Mouse (Mus musculus): Measurements from ENCODE around the gene St6gal1.

St6gal1 gene

GRCm38 (mm10) chr16:23299904-23300740 is 75.6 kb downstream of the St6gal1 start:
- no peak for DNase-seq (ENCODE audit: low spot score)

- no peak for DNase-seq (ENCODE audit: low spot score)
Measured at GRCm38 (mm10) chr16:23301762-23302161, 77.2 kb downstream of the St6gal1 start.

GRCm38 (mm10) chr16:23305830-23306623 is 81.5 kb downstream of the St6gal1 start:
- no peak for DNase-seq (ENCODE audit: low spot score)

GRCm38 (mm10) chr16:23307142-23307968 is 82.8 kb downstream of the St6gal1 start:
- DNase-seq (ENCODE audit: low spot score): no peak

- DNase-seq (ENCODE audit: low spot score): no peak
Measured at GRCm38 (mm10) chr16:23308012-23308554, 83.5 kb downstream of the St6gal1 start.

GRCm38 (mm10) chr16:23309080-23309479 is 84.5 kb downstream of the St6gal1 start:
- DNase-seq (ENCODE audit: low spot score): no peak

GRCm38 (mm10) chr16:23312604-23313003 is 88.1 kb downstream of the St6gal1 start:
- no peak for DNase-seq (ENCODE audit: low spot score)

- no peak for DNase-seq (ENCODE audit: low spot score)
Measured at GRCm38 (mm10) chr16:23314790-23315189, 90.2 kb downstream of the St6gal1 start.

- no peak for DNase-seq (ENCODE audit: low spot score)
Measured at GRCm38 (mm10) chr16:23317411-23318047, 93.0 kb downstream of the St6gal1 start.

GRCm38 (mm10) chr16:23320025-23320424 is 95.5 kb downstream of the St6gal1 start:
- DNase-seq (ENCODE audit: low spot score): no peak

GRCm38 (mm10) chr16:23320579-23320978 is 96.0 kb downstream of the St6gal1 start:
- no peak for DNase-seq (ENCODE audit: low spot score)

- DNase-seq (ENCODE audit: low spot score): no peak
Measured at GRCm38 (mm10) chr16:23322453-23322852, 97.9 kb downstream of the St6gal1 start.

GRCm38 (mm10) chr16:23323915-23324314 is 99.4 kb downstream of the St6gal1 start:
- no peak for DNase-seq (ENCODE audit: low spot score)

- DNase-seq (ENCODE audit: low spot score): no peak
Measured at GRCm38 (mm10) chr16:23324867-23325650, 100.5 kb downstream of the St6gal1 start.

GRCm38 (mm10) chr16:23326664-23327063 is 102.1 kb downstream of the St6gal1 start:
- no peak for DNase-seq (ENCODE audit: low spot score)

GRCm38 (mm10) chr16:23327266-23327665 is 102.7 kb downstream of the St6gal1 start:
- no peak for DNase-seq (ENCODE audit: low spot score)

GRCm38 (mm10) chr16:23328201-23328600 is 103.7 kb downstream of the St6gal1 start:
- DNase-seq (ENCODE audit: low spot score): no peak

GRCm38 (mm10) chr16:23332136-23332535 is 107.6 kb downstream of the St6gal1 start:
- no peak for DNase-seq (ENCODE audit: low spot score)

GRCm38 (mm10) chr16:23332686-23333085 is 108.1 kb downstream of the St6gal1 start:
- DNase-seq (ENCODE audit: low spot score): no peak

GRCm38 (mm10) chr16:23333875-23334551 is 109.5 kb downstream of the St6gal1 start:
- DNase-seq (ENCODE audit: low spot score): no peak
